Mouse (Mus musculus): Measurements from ENCODE around the gene Baiap2. TPM values are rescaled to one million over a fixed set of nuclear protein-coding genes. Genes with fewer than 3 reads are reported as not detected.

The Baiap2 gene
- polyA plus RNA-seq, 1 experiment, result 7.9 TPM

- Histone ChIP-seq H3K4me1 (ENCODE audit: control insufficient read depth, insufficient read depth, low read length) (peaks cover 4% of the 10 kb centered on the region), H3K4me3 (replicated peaks; ENCODE audit: control insufficient read depth, low read depth, low read length) (no peak overlapping the region), H3K27ac (ENCODE audit: control insufficient read depth, insufficient read depth, low read depth, low read length, poor library complexity) (no peak overlapping the region; the same call in 1 of the 2 replicates)
- 68% methylated on average over 9 of the region's 9 CpGs for WGBS
- TF ChIP-seq CTCF (IDR thresholded peaks at IDR 0.05; ENCODE audit: control insufficient read depth, insufficient read depth, low read length) (no peak), POLR2A (IDR thresholded peaks at IDR 0.05; ENCODE audit: borderline replicate concordance, control insufficient read depth, low read depth, low read length) (no peak)
These were observed 87.0 kb downstream of the Baiap2 start for GRCm38 (mm10) chr11:120029431-120030144.

GRCm38 (mm10) chr11:120030145-120030901 lies 87.8 kb downstream of the Baiap2 start:
- H3K27ac ChIP-seq (ENCODE audit: control insufficient read depth, insufficient read depth, low read depth, low read length, poor library complexity), result no peak overlapping the region
- 36% methylated on average over 10 of the region's 10 CpGs for WGBS
- no peak overlapping the region for H3K4me3 ChIP-seq (replicated peaks; ENCODE audit: control insufficient read depth, low read depth, low read length)
- H3K4me1 ChIP-seq (ENCODE audit: control insufficient read depth, insufficient read depth, low read length), result peaks cover 5% of the 10 kb centered on the region
- peak; percentile 63 for TF ChIP-seq CTCF (IDR thresholded peaks at IDR 0.05; ENCODE audit: control insufficient read depth, insufficient read depth, low read length)
- TF ChIP-seq POLR2A (IDR thresholded peaks at IDR 0.05; ENCODE audit: borderline replicate concordance, control insufficient read depth, low read depth, low read length), result no peak

GRCm38 (mm10) chr11:120032052-120032451 lies 89.5 kb downstream of the Baiap2 start:
- TF ChIP-seq POLR2A (IDR thresholded peaks at IDR 0.05; ENCODE audit: borderline replicate concordance, control insufficient read depth, low read depth, low read length) (no peak), CTCF (IDR thresholded peaks at IDR 0.05; ENCODE audit: control insufficient read depth, insufficient read depth, low read length) (no peak)
- no peak overlapping the region for H3K27ac ChIP-seq (ENCODE audit: control insufficient read depth, insufficient read depth, low read depth, low read length, poor library complexity)
- no peak overlapping the region for H3K4me3 ChIP-seq (replicated peaks; ENCODE audit: control insufficient read depth, low read depth, low read length)
- peaks cover 9% of the 10 kb centered on the region for H3K4me1 ChIP-seq (ENCODE audit: control insufficient read depth, insufficient read depth, low read length)
- WGBS, result 76% methylated on average over 8 of the region's 8 CpGs

DNA sequence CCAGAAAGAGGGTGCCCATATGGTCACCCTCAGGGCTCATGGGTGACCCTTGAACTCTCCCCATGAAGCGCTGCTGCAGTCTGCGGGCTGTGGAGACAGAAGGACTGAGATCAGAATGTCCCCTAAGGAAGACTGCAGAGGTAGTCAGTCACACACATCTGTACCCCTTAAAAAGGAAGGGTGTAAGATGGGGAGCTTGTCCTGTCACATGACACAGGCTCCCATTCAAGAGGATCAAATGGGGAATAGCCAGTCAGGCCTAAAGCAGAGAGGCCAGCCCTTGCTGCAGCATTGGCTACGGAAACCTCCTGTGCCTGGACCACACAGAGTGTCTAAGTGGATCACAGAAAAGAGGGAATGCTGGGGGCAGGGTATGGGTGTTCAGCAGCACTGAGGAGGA lies 90.9 kb downstream of the Baiap2 start:
- 84% methylated on average over 3 of the region's 3 CpGs for WGBS
- TF ChIP-seq CTCF (IDR thresholded peaks at IDR 0.05; ENCODE audit: control insufficient read depth, insufficient read depth, low read length) (no peak), POLR2A (IDR thresholded peaks at IDR 0.05; ENCODE audit: borderline replicate concordance, control insufficient read depth, low read depth, low read length) (no peak)
- H3K4me1 ChIP-seq (ENCODE audit: control insufficient read depth, insufficient read depth, low read length), result peaks cover 9% of the 10 kb centered on the region
- no peak overlapping the region for H3K27ac ChIP-seq (ENCODE audit: control insufficient read depth, insufficient read depth, low read depth, low read length, poor library complexity)
- no peak overlapping the region for H3K4me3 ChIP-seq (replicated peaks; ENCODE audit: control insufficient read depth, low read depth, low read length)

DNA sequence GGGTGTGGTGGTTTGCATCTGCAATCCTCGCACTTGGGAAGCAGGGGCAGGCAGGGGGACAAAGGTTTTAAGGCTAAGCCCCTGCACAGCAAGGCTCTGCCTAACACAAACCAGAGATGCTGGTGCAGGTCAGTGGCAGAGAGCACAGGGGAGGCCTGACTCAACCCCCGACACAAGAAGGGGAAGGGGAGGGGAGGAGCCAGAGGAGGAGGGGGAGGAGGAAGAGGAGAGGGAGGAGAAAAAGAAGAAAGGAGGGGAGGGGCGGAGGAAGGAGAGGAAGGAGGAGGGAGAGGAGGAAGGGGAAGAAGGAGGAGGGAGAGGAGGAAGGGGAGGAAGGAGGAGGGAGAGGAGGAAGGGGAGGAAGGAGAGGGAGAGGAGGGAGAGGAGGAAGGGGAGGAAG lies 91.7 kb downstream of the Baiap2 start:
- H3K27ac ChIP-seq (ENCODE audit: control insufficient read depth, insufficient read depth, low read depth, low read length, poor library complexity), result peak overlapping the region; percentile 54
- no peak overlapping the region for H3K4me3 ChIP-seq (replicated peaks; ENCODE audit: control insufficient read depth, low read depth, low read length)
- H3K4me1 ChIP-seq (ENCODE audit: control insufficient read depth, insufficient read depth, low read length), result peaks cover 11% of the 10 kb centered on the region
- TF ChIP-seq POLR2A (IDR thresholded peaks at IDR 0.05; ENCODE audit: borderline replicate concordance, control insufficient read depth, low read depth, low read length) (no peak), CTCF (IDR thresholded peaks at IDR 0.05; ENCODE audit: control insufficient read depth, insufficient read depth, low read length) (no peak)
- WGBS, result 32% methylated on average over 3 of the region's 3 CpGs

GRCm38 (mm10) chr11:120034762-120035161 lies 92.2 kb downstream of the Baiap2 start:
- Histone ChIP-seq H3K4me3 (replicated peaks; ENCODE audit: control insufficient read depth, low read depth, low read length) (peak overlapping the region; percentile 34), H3K4me1 (ENCODE audit: control insufficient read depth, insufficient read depth, low read length) (peaks cover 11% of the 10 kb centered on the region), H3K27ac (ENCODE audit: control insufficient read depth, insufficient read depth, low read depth, low read length, poor library complexity) (peak overlapping the region; percentile 88)
- 15% methylated on average over 5 of the region's 5 CpGs for WGBS
- TF ChIP-seq POLR2A (IDR thresholded peaks at IDR 0.05; ENCODE audit: borderline replicate concordance, control insufficient read depth, low read depth, low read length) (no peak), CTCF (IDR thresholded peaks at IDR 0.05; ENCODE audit: control insufficient read depth, insufficient read depth, low read length) (no peak)

GRCm38 (mm10) chr11:120039581-120039980 lies 97.0 kb downstream of the Baiap2 start:
- H3K4me3 ChIP-seq (replicated peaks; ENCODE audit: control insufficient read depth, low read depth, low read length), result peak overlapping the region; percentile 43
- peak overlapping the region; percentile 60 for H3K27ac ChIP-seq (ENCODE audit: control insufficient read depth, insufficient read depth, low read depth, low read length, poor library complexity)
- WGBS, result 23% methylated on average over 4 of the region's 4 CpGs
- peaks cover 7% of the 10 kb centered on the region; the same call in 1 of the 2 replicates for H3K4me1 ChIP-seq (ENCODE audit: control insufficient read depth, insufficient read depth, low read length)
- TF ChIP-seq CTCF (IDR thresholded peaks at IDR 0.05; ENCODE audit: control insufficient read depth, insufficient read depth, low read length), result no peak
- no peak for TF ChIP-seq POLR2A (IDR thresholded peaks at IDR 0.05; ENCODE audit: borderline replicate concordance, control insufficient read depth, low read depth, low read length)

GRCm38 (mm10) chr11:120040440-120040839 lies 97.9 kb downstream of the Baiap2 start:
- Histone ChIP-seq H3K27ac (ENCODE audit: control insufficient read depth, insufficient read depth, low read depth, low read length, poor library complexity) (peak overlapping the region; percentile 84), H3K4me3 (replicated peaks; ENCODE audit: control insufficient read depth, low read depth, low read length) (peak overlapping the region; percentile 75), H3K4me1 (ENCODE audit: control insufficient read depth, insufficient read depth, low read length) (peaks cover 5% of the 10 kb centered on the region; the same call in 1 of the 2 replicates)
- WGBS, result 12% methylated on average over 8 of the region's 8 CpGs
- TF ChIP-seq POLR2A (IDR thresholded peaks at IDR 0.05; ENCODE audit: borderline replicate concordance, control insufficient read depth, low read depth, low read length) (no peak), CTCF (IDR thresholded peaks at IDR 0.05; ENCODE audit: control insufficient read depth, insufficient read depth, low read length) (no peak)

Data from bone marrow, adult 2 months (tissue).